Mouse (Mus musculus) ES-Bruce4 (cell line): ENCODE results near the gene Mast4. TPM values are rescaled to one million over a fixed set of nuclear protein-coding genes. Genes with fewer than 3 reads are reported as not detected.

Source experiments
- H3K27ac ChIP-seq: 2 replicates; pipeline ENCODE4 v1.5.1; 2012; ENCODE audit warnings: low read length, inconsistent platforms; ENCODE audit not compliant: insufficient read depth
- H3K27me3 ChIP-seq: 2 replicates; pipeline ENCODE4 v1.6.1; 2012; ENCODE audit warnings: mild to moderate bottlenecking, low read length, inconsistent platforms; ENCODE audit not compliant: control insufficient read depth, poor library complexity, insufficient read depth, severe bottlenecking
- H3K36me3 ChIP-seq: 2 replicates; pipeline ENCODE4 v1.6.1; 2012; ENCODE audit warnings: inconsistent platforms, mild to moderate bottlenecking, low read length, moderate library complexity; ENCODE audit not compliant: control insufficient read depth, poor library complexity, insufficient read depth, severe bottlenecking
- H3K4me1 ChIP-seq: one replicate; pipeline ENCODE4 v1.8.1; 2011; ENCODE audit warnings: low read length; ENCODE audit not compliant: control insufficient read depth, insufficient read depth
- H3K4me3 ChIP-seq: 2 replicates; pipeline ENCODE4 v1.5.1; 2011; ENCODE audit warnings: low read depth, mild to moderate bottlenecking, low read length
- H3K9ac ChIP-seq: 2 replicates; pipeline ENCODE4 v1.6.1; 2012; ENCODE audit warnings: low read depth, mild to moderate bottlenecking, inconsistent platforms; ENCODE audit not compliant: poor library complexity, severe bottlenecking
- H3K9me3 ChIP-seq: replicated peaks from 2 replicates; pipeline ENCODE4 v1.6.1; 2012; ENCODE audit warnings: mild to moderate bottlenecking, low read length, inconsistent platforms; ENCODE audit not compliant: control insufficient read depth, poor library complexity, insufficient read depth, severe bottlenecking
- CTCF ChIP-seq: IDR thresholded peaks from one replicate; pipeline ENCODE4 v1.8.1; 2011; ENCODE audit warnings: low read depth, low read length
- EP300 ChIP-seq: IDR thresholded peaks from 2 replicates; pipeline ENCODE4 v1.6.1; 2011; ENCODE audit warnings: low read depth, low read length; ENCODE audit not compliant: insufficient read depth
- POLR2A ChIP-seq: IDR thresholded peaks from one replicate; pipeline ENCODE4 v1.8.1; 2011; ENCODE audit warnings: low read length; ENCODE audit not compliant: insufficient read depth
- polyA plus RNA-seq: library from polyadenylated mRNA; stranded (reverse); fragments of >200 nt; gene quantifications from 2 replicates; pipeline ENCODE4 v1.2.4, GENCODE M21; 2011; ENCODE audit warnings: low read depth; ENCODE audit not compliant: missing spikeins, insufficient read depth, insufficient read length

The Mast4 gene
- polyA plus RNA-seq, 1 experiment, result 25.3 TPM

- no peak overlapping the region for H3K4me3 ChIP-seq
- H3K27me3 ChIP-seq, result no peaks in the 10 kb centered on the region
- no peak overlapping the region for H3K9ac ChIP-seq
- H3K9me3 ChIP-seq, result no peaks in the 10 kb centered on the region
- no peaks in the 10 kb centered on the region for H3K36me3 ChIP-seq
- no peaks in the 10 kb centered on the region for H3K4me1 ChIP-seq
- H3K27ac ChIP-seq, result no peak overlapping the region
- no peak for TF ChIP-seq EP300
- TF ChIP-seq CTCF, result no peak
Measured at GRCm38 (mm10) chr13:102936233-102936632, 398.1 kb downstream of the Mast4 start.

DNA sequence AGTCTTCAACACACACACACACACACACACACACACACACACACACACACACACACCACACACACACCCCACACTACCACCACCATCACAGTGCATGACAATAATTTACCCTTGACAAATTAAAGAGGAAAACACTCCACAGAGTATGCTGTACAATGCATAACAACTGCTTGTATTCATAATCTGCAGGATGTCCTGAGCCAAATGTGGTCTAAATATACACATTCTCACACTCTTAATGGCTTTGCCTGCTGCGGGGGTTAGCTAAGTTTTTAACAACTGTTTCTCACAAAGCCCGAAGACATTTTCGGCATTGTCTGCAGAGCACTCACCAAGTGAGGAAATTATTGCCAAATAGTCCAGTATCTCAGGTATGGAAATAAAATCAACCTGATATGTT is 398.5 kb downstream of the Mast4 start:
- Histone ChIP-seq H3K27ac (no peak overlapping the region), H3K9me3 (no peaks in the 10 kb centered on the region)
- TF ChIP-seq EP300, result no peak
- TF ChIP-seq POLR2A, result no peak
- no peak for TF ChIP-seq CTCF

GRCm38 (mm10) chr13:102933702-102934101 is 400.6 kb downstream of the Mast4 start:
- no peaks in the 10 kb centered on the region for H3K9me3 ChIP-seq
- H3K9ac ChIP-seq, result no peak overlapping the region

More for the DNA sequence above, 398.5 kb downstream of the Mast4 start:
- Histone ChIP-seq H3K36me3 (no peaks in the 10 kb centered on the region), H3K4me3 (no peak overlapping the region), H3K4me1 (no peaks in the 10 kb centered on the region), H3K9ac (no peak overlapping the region), H3K27me3 (no peaks in the 10 kb centered on the region)

DNA sequence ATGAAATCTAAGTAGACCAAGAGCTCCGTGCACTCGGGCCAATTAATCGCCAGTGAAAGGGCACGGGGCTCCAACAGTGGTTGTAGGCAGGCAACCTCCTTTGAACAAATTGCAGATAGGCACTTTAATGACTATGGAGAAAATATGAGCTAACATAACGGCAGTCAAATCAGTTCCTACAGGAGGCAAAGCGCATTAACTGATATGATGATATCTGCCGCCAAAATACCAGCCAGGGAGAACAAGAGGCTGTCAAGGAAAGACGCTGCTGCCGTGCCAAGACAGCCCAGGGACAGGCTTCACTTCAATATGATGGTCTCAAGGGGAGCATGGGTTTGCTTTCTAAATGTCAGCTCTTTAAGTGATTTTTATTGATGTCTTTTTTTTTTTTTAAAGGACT is 401.9 kb downstream of the Mast4 start:
- Histone ChIP-seq H3K27ac (no peak overlapping the region), H3K9me3 (no peaks in the 10 kb centered on the region), H3K27me3 (no peaks in the 10 kb centered on the region), H3K36me3 (no peaks in the 10 kb centered on the region), H3K9ac (no peak overlapping the region), H3K4me1 (no peaks in the 10 kb centered on the region), H3K4me3 (no peak overlapping the region)
- TF ChIP-seq EP300 (no peak), CTCF (no peak), POLR2A (no peak)

More at GRCm38 (mm10) chr13:102933702-102934101, 400.6 kb downstream of the Mast4 start:
- TF ChIP-seq CTCF, result no peak
- no peaks in the 10 kb centered on the region for H3K27me3 ChIP-seq
- no peak overlapping the region for H3K4me3 ChIP-seq
- H3K36me3 ChIP-seq, result no peaks in the 10 kb centered on the region
- no peak overlapping the region for H3K27ac ChIP-seq
- H3K4me1 ChIP-seq, result no peaks in the 10 kb centered on the region

DNA sequence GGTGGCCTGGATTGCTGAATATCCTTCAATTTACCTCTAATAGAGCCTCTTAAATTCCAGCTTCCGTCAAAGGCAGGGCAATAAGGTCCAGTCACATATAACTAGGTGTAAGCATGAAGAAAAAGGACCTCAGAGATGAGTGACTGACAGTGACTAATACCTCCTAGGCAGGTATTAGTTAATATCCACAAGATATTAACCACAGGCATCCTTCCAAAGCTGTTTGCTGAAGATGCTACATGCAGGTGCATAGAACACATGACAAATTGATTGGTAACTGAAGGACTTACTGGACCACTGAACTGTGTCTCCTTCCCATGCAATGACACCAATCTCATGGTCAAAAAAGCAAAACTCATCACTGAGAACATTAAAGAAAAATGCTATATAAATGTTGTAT is 402.3 kb downstream of the Mast4 start:
- Histone ChIP-seq H3K36me3 (no peaks in the 10 kb centered on the region), H3K4me3 (no peak overlapping the region), H3K9ac (no peak overlapping the region), H3K27me3 (no peaks in the 10 kb centered on the region), H3K4me1 (no peaks in the 10 kb centered on the region), H3K27ac (no peak overlapping the region), H3K9me3 (no peaks in the 10 kb centered on the region)
- TF ChIP-seq POLR2A, result no peak
- TF ChIP-seq CTCF, result no peak
- no peak for TF ChIP-seq EP300

DNA sequence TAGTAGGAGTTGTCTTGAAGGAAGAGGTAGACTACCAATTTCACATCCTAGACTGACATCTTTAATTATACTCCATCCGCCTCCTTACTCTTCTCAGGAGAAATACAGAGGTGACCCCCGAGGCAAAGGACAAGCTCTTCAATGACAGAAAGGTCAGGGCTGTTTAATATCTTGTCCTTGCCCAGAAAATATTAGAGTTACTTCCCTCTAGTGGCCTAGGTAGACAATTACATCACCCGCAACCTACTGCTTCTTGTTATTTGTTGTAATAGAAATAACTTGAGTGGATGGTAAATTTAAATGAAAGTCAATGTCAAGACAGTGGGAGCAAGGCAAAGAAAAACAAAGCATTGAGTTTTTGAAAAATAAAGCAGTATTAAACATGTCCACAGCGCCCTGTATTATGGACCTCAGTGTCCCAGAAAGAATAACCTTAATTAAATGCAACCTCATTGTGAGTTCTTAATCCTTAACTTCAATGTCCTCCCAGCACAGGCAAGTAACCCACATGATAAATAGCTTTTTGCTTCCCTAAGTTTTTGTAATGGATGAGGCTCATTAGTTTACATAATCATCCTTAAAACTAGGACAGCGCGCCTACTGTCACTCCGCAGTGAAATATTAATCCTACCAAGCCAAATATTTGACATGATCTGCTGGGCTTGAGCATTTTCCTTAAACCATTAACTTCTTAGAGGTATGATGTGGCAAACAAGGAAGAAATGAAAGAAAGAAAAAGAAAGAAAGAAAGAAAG is 408.3 kb downstream of the Mast4 start:
- H3K4me1 ChIP-seq, result no peaks in the 10 kb centered on the region
- no peak overlapping the region for H3K4me3 ChIP-seq
- no peaks in the 10 kb centered on the region for H3K27me3 ChIP-seq
- TF ChIP-seq EP300 (no peak), POLR2A (no peak), CTCF (no peak)
- no peak overlapping the region for H3K9ac ChIP-seq
- H3K9me3 ChIP-seq, result no peaks in the 10 kb centered on the region
- H3K27ac ChIP-seq, result no peak overlapping the region
- H3K36me3 ChIP-seq, result no peaks in the 10 kb centered on the region
